Mouse (Mus musculus) testis, adult 2 months (tissue): ENCODE measurements at regions not wholly inside any gene's neighbourhood (a gene's known extent, or its start where the extent isn't known, plus 50 kb on each side); places are given as distances from the start of the nearest gene placed in this dataset.
A peak's percentile ranks its signal among the peaks of the same experiment; 100 is the strongest.

Experiments used
- CTCF ChIP-seq: fragments of 200-500 bp; IDR thresholded peaks from 2 replicates; pipeline ENCODE4 v1.5.1; 2012; ENCODE audit warnings: low read depth, mild to moderate bottlenecking, inconsistent platforms, low read length, moderate library complexity; ENCODE audit not compliant: control insufficient read depth, insufficient read depth, insufficient replicate concordance
- POLR2A ChIP-seq: fragments of 200-500 bp; IDR thresholded peaks from 2 replicates; pipeline ENCODE4 v1.6.1; 2012; ENCODE audit warnings: low read depth, mild to moderate bottlenecking, inconsistent platforms, low read length, moderate library complexity; ENCODE audit not compliant: control insufficient read depth

GRCm38 (mm10) chr3:143988037-143988436, 217.0 kb downstream of the Lmo4 start:
- TF ChIP-seq CTCF (peak; percentile 29; the same call in 1 of the 2 replicates), POLR2A (no peak)
